Mouse (Mus musculus) left cerebral cortex, postnatal 36 days (tissue): ENCODE data around the gene Obscn. TPM values are rescaled to one million over a fixed set of nuclear protein-coding genes. Genes with fewer than 3 reads are reported as not detected.

ENCODE experiments used
- DNase-seq, 2 experiments: peaks; one replicate each; pipeline ENCODE4 v3.0.0; 2021 to 2022; ENCODE audit warnings: low spot score in 2 of 2, mixed read lengths in 1 of 2
- intact Hi-C: fragments of 180-260 bp; cut with DNase I; formaldehyde crosslinking; loops from one replicate; pipeline ENCODE4 v1.15.1; 2025
- total RNA-seq, 2 experiments: library from RNA; stranded (reverse); gene quantifications; 2 replicates each; pipeline ENCODE4 v1.2.3; 2021

Obscn gene
- total RNA-seq, 2 experiments from 2014 or later, result 2.4 to 2.7 TPM

DNA sequence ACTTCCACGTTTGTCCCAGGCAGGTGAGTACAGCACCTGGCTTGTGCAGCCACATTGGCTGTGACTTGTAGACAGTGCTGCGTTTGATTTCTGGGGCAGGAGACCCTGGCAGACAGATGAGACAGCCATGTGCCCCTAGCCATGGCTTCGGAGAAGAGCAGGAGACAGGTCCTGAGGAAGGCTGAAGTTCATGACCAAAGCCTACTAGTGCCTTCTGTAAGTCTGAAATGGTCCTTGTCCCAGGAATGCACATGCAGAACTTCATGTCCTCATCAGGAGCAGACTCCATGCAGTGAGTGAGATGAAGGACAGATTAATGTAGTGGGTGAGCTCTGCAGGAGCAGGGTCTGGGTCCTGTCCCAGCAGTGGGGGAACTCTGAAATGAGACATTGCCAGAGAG lies 144.3 kb downstream of the Obscn start:
- intact Hi-C loops, result no loop called here
- no peak for DNase-seq

DNA sequence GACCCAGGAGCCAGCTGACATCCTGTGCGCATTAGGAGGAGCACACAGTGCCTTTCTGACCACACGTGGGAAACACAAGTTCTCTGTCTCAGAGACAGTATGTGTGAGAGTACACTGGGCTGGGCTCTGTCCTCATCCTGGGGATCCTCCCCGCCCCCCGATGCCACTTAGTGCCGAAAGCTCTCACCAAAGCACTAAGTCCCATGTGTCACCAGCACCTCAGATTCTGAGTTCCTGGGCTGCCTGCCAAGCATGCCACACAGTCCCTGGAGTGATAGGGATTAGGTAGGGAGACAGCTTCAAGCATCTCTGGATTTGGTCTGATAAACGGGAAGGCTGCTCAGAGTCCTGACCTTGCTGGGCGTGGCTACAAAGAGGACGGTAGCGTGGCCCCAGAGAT lies 145.4 kb downstream of the Obscn start:
- DNase-seq, result peak in 1 of 2 experiments; percentile 41

DNA sequence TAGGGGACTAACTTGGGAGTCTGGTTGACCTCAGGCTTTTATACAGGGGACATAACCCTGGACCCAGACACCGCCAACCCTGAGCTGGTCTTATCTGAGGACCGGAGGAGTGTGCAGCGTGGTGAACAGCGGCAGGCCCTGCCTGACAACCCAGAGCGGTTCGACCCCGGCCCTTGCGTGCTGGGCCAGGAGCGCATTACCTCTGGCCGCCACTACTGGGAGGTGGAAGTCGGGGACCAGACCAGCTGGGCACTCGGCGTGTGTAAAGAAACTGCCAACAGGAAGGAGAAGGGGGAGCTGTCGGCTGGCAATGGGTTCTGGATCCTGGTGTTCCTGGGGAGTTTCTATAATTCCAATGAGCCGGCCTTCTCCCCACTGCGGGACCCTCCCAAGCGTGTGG lies 146.1 kb downstream of the Obscn start:
- DNase-seq, result no peak
- intact Hi-C loops, result no loop called here

More for the DNA sequence above, 145.4 kb downstream of the Obscn start:
- intact Hi-C loops, result no loop called here

DNA sequence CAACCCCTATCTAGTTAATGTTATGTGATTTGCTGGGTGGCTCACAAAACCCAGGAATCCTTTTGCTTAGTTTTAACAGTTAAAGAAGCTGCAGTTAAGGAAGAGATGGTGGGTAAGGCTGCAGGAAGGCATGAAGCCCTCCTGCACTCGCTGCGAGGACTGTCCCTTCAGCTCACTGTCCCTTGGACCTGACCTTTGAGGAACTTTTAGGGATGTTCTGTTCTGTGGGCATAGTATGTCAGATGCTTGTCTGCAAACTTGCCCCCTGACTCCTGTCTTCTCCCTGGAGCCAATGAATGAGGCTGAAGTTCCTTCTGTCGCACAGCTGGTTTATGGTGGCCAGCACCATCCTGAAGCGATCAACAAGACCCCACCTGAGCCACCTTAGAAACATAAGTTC lies 147.0 kb downstream of the Obscn start:
- intact Hi-C loops, result no loop called here
- no peak for DNase-seq

DNA sequence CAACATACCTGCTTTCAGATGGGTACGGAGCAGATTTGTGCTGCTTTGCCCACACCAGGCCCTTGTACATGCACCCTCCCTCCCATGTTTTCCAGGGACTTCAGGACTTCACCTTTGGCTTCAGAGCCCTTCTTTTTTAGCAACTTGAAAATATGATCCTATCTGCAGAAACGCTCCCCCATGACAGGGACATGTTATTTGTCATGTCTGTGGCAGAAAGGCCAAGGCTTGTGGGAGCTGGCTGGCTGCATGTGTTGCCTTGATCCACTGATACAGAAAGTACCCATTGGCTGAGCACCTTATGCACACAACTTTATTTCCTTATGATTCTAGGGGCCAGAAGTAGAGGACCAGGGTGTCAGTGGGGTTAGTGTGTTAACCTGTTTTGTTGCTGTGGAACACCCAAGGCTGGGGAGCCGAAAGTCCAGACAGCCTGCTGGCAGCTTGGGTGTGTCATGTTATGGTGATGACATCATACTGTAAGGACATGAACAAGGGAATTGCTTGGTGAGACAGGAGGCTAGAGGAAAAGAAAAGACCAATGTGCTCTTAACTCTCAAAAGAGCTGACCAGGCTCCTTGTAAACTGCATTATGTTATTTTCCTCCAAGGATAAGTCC lies 150.8 kb downstream of the Obscn start:
- intact Hi-C loops, result no loop called here
- DNase-seq, result no peak

DNA sequence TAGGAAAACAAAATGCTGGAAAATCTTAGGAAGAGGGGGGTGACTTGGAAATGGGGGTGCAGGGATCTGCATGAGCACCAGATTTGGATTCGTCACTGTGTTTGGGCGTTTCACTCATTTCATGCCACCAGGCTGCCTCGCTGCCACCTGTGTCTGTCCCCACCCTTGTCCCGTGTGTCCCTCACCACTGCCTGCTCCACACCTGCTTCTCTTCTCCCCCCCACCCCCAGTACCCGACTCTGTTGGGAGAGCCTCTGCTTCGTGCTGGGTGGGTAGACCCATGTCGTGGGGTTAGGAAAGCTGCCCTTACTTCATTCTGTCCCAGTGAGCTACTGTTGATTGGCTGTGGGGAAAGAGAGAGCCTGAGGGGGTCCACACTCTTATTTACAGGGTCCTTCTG lies 151.5 kb downstream of the Obscn start:
- DNase-seq, result no peak
- intact Hi-C loops, result loop anchor here (5.0 kb wide), 1 partner anchor 208 kb away; the partner anchor contains the start of gene Guk1

DNA sequence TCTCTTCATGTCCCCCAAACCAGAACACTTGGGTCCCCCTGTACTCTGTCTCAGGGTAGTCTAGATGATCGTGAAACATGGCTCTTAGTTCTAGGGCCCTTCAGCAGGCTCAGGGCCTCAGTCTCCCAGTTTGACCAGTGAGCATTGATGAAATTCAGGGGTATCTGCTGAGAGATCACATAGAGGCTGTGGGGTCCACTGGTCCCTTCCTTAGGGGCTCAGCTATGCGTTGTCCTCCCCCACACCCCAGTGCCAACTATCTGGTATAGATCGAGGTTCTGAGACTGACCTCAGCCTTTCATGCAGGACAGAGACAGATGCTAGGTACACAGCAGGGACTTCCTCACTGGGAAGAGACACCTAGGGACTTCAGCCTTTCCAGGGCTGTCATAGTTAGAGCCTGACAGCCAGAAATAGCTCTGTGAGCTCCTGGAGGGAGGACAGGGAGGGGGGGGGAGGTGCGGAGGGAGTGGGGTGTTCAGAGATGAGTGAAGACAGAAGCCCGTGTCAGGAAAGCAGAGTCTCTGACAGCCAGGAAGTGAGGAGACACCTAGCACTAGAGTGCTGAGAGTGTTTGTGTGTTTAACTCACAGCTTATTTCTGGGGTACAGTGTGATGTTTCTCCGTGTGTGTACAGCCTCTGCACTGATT lies 152.4 kb downstream of the Obscn start:
- intact Hi-C loops, result loop anchor here (5.0 kb wide), 1 partner anchor 208 kb away; the partner anchor contains the start of gene Guk1
- DNase-seq, result no peak

DNA sequence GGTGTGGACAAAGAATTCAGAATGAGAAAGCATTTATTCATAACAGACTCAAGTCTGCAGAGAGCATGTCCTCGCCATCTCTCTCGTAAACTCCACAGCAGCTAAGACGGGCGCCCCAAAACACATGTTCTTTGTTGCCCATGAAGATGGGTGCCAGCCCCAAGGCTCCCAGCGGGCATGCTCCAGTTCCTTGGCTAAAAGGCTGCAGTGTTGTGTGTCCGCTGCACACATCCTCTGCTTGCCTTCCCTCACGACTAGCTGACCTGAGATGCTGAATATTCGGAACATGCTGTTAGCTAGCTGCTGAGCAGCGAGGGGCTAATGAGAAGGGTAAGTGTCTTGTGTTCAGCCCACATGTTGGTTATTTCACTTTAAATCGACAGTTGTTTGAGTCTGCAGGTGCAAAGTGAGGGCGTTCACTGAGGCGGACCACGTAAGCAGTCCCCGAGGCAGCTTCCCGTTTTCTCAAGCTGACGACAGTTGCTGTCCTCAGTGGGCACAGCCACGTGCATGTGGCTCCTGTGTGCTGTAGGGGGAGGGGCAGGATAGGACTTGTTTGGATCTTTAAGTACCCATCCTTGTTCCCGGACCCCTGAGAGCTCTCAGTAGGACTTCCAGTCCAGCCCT lies 153.6 kb downstream of the Obscn start:
- DNase-seq, result no peak
- intact Hi-C loops, result loop anchor here (5.0 kb wide), 1 partner anchor 210 kb away; the partner anchor contains the start of gene Guk1

DNA sequence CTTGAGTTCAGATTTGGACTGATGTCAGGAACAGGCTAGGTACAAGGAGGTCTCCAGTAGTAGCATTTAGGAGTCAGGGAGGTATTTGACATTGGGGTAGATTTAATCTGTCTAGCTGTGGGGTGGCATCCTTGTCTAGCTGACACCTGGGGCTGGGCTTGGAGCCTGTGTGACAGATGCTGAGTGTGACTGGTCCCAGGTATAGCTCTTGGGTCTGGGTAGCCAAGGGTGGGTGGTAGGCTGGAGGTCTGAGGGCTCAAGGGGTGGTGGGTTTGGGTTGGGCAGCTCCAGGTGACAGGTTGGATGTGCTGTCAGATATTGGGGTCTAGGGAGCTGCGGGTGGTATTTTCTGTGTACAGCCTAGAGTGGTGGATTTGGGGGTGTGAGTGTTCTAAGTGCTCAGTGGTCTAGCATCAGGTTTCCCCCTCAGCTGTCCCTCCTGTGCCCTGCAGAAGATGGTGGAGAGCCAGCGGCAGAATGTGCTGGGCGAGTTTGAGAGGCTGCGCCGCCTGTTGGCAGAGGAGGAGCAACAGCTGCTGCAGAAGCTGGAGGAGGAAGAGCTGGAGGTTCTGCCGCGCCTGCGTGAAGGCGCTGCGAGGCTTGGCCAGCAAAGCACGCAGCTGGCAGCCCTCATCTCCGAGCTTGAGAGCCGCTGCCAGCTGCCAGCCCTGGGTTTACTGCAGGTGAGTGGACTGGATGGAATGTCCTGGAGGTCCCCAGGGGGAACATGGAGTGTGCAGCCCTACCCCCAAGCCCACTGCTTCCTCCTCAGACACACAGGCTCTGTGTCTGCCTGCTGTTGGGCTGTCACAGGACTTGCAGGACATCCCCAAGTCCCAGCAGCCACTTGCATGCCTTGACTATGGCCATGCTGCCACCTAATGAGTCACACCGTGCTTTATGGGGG lies 154.4 kb downstream of the Obscn start:
- intact Hi-C loops, result loop anchor here (5.0 kb wide), 1 partner anchor 211 kb away; the partner anchor contains the start of gene Guk1

DNA sequence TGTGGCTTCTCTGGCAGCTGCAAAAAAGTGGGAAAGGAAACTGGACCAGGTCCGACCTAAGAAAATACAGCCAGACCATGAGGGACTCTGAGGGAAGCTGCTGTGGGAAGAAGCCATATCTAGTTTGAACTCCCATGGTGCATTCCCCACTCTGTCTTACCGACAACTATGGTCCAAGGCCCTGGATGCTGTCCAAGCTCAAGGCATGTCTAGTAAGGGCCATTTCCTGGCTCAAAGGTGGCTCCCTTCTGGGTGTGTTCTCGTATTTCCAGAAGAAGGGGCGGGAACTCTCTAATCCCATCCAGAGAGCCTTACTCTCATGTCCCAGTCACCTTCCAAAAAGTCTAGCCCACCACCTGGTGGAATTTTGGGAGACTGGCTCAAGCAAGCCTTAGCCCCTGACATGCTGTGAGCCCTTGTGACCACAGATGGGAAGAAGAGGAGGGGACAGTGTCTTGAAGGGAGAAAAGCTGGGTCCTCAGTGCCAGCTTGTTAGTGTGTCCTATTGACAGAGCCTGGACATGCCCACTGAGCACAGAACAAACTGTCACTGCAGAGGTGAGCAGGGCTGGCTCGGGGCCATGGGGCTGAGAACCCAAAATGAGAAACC lies 155.7 kb downstream of the Obscn start:
- no peak for DNase-seq
- intact Hi-C loops, result loop anchor here (5.0 kb wide), 1 partner anchor 212 kb away; the partner anchor contains the start of gene Guk1

More for the DNA sequence above, 154.4 kb downstream of the Obscn start:
- peak; percentile 76 to 79 for DNase-seq

DNA sequence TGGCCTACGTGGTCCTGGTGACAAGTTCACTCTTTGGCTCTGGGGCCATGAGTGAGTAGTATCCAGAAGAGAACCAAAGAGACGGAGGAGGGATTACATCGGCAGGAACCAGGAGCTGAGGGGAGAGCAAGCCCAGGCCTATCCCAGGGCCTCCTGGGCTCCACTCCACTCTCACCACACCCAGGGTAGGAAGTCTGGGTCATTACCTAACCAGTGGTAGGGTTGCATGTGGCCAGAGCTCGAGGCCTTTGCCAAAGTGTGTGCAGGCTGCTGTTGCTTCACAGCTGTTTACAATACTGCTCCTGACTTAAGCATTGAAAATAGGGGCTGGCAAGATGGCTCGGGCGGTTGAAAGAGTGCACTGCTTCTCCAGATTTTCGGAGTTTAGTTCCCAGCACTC lies 156.5 kb downstream of the Obscn start:
- DNase-seq, result no peak
- intact Hi-C loops, result loop anchor here (2.0 to 5.0 kb wide), 2 partner anchors 19 to 213 kb away; partner anchors contain the start of gene Guk1

DNA sequence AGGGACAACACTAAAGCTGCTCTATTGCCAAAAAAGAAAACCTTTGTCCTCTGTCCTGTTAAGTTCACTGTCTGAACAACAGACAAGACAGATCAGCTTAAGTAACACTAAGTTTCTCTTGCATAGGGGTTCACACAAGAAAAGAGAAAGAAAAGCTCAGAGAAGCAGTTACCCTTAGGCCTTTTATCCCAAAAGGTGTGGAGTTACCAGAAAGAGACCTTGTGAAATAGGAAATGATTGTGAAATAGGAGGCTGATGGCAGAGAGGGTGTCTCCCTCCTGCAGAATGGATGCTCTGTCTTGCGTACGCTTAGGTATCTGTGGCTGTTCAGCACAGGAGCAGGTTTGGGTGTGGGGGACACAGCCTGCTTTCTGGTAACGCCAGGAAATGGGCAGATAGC lies 157.0 kb downstream of the Obscn start:
- intact Hi-C loops, result loop anchor here (2.0 kb wide), 1 partner anchor 18 kb away; no protein-coding TSS in a partner anchor

DNA sequence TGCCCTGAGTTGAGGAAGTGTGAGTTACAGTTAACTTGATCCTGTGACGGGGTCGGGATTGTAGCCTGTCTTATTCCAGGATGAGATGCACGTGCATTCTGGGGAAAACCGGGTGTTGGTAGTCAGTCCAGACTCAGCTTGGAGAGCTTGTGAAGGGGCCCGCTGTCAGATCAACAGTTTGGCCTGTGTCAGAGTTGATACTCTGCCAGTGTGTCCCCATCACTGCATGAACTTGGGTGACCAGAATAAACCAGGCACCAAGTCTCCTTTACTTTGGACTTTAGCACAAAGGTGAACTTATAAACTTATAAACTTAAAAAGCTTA lies 157.5 kb downstream of the Obscn start:
- DNase-seq, result no peak
- intact Hi-C loops, result loop anchor here (2.0 kb wide), 1 partner anchor 18 kb away; no protein-coding TSS in a partner anchor

More for the DNA sequence above, 157.0 kb downstream of the Obscn start:
- DNase-seq, result no peak

DNA sequence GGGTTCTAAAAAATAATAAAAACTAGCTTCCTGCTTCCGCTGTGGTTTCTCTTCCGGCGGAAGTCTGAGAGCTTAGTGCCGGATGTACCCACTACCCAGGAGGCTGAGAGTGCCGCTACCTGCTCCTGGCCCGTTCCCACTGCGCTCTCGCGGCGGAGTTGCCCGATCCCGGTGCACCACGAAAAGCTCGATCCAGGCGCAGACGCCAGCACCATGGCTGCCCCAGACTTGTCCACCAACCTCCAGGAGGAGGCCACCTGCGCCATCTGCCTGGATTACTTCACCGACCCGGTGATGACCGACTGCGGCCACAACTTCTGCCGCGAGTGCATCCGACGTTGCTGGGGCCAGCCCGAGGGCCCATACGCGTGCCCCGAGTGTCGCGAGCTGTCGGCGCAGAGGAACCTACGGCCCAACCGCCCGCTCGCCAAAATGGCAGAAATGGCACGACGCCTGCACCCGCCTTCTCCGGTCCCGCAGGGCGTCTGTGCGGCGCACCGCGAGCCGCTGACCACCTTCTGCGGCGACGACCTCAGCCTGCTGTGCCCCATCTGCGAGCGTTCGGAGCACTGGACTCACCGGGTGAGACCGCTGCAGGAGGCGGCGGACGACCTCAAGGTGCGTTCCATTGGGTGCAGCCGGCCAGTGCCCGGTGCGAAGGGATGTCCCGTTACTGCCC lies 158.0 kb downstream of the Obscn start, which contains the start of gene Trim11:
Gene Trim11, plus strand, starts transcription at position 67 of the 679 bp plus-strand sequence.
- intact Hi-C loops, result loop anchor here (2.0 kb wide), 1 partner anchor 17 kb away; no protein-coding TSS in a partner anchor

DNA sequence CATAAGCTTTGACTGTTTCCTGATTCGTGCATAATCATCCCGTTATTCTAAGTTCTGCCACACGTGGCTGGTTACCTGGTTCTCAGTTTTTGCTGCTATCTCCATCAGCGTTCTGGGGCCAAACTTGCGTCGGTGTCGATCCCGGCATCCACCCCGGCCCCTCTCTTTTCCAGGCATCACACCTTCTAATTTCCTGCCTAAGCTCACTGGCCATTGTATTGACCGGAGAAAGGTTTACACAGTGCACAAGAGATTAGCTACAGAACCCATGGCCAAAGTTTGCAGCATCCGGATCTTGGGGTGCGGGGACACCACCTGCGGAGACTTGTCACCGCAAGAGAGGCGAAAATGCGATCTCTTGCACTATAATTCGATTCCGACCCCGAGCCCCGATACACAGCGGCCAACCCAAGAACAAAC lies 158.6 kb downstream of the Obscn start:
- intact Hi-C loops, result loop anchor here (2.0 kb wide), 1 partner anchor 17 kb away; no protein-coding TSS in a partner anchor

More for the DNA sequence above, 158.0 kb downstream of the Obscn start, which contains the start of gene Trim11:
- peak; percentile 68 to 70 for DNase-seq

DNA sequence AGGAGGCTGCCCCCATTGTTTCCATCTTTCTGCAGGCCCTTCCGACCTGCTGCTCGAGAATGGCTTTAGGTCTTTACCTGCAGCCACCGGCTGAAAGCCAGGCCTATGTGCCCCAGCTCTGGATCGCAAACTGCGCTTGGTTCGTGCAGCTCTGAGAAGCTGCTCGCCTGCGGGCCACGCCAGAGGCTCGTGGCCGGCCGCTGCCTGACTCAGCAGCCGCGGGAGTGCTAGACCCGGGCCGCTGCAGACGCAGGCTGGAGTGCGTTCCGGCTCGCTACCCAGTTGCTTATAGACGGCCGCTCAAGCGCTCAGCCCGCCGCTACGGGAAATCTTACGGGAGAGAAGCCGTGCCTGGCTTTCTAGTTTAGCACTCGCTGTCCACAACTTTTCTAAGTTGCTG lies 159.1 kb downstream of the Obscn start:
- intact Hi-C loops, result no loop called here
- DNase-seq, result no peak

More for the DNA sequence above, 158.6 kb downstream of the Obscn start:
- DNase-seq, result no peak

DNA sequence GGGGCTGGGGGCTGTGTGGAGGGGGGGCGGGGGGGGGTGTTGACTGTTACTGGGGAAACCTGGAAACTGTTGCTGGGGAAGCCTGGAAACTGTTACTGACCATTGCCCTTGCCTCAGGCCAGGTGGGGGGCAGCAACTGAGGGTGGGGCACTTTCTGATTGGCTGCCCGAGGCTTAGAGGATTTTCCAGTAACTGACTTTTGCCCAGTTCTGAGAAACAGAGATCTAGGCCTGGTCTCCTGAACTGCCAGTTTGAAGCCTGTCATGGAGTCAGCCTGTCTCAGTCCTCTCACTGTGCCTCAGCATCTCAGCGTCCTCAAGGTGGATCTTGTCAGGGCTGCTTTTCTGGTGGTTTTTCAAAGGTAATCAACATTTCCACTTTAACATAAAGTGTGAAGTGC lies 161.8 kb downstream of the Obscn start:
- no peak for DNase-seq
- intact Hi-C loops, result no loop called here

DNA sequence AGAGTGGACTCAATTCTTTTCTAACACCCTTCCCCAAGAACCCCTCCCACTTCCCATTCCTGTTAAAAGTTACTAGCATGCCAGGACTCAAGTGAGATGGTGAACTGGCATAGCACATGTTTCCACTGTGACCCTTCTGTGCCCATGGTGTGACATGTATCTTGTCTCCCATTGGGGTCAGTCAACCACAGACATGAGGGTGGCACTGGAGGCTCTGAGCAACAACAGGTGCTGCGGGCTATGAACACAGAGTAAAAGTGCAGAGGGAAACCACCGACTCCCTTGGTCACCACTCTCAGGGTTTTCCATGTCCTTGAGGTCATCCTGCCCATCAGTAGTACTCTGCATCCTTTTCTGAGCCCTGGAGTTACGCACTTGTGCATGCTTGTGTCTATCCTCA lies 164.4 kb downstream of the Obscn start:
- no peak for DNase-seq
- intact Hi-C loops, result no loop called here
